Mouse (Mus musculus): Measurements from ENCODE around the gene Pqbp1. TPM values are rescaled to one million over a fixed set of nuclear protein-coding genes. Genes with fewer than 3 reads are reported as not detected.
A peak's percentile ranks its signal among the peaks of the same experiment; 100 is the strongest.
"Not testable (repeated sequence)": the region's sequence is repeated elsewhere in the genome, so short reads cannot be mapped to it uniquely, and the experiment has no call there.

Gene Pqbp1
- polyA plus RNA-seq, 1 experiment from 2014 or later, result 214 TPM

GRCm38 (mm10) chrX:7919601-7920383, 20.7 kb upstream of the Pqbp1 start, which contains the start of gene Pcsk1n:
Gene Pcsk1n (plus strand): TSS chrX:7919822.
- Histone ChIP-seq H3K4me1 (replicated peaks) (peaks cover 23% of the 10 kb centered on the region), H3K27me3 (peaks cover 10% of the 10 kb centered on the region), H3K9me3 (no peaks in the 10 kb centered on the region), H3K36me3 (peaks cover 13% of the 10 kb centered on the region), H3K27ac (peak within 1 kb of the TSS; percentile 84), H3K4me3 (peak within 1 kb of the TSS; percentile 51), H3K9ac (peak within 1 kb of the TSS; percentile 79), H3K4me2 (peak within 1 kb of the TSS; percentile 68)
- WGBS, result 20% methylated on average over 32 of the region's 40 CpGs
- peak; percentile 93 for ATAC-seq (ENCODE audit: low FRiP score)

GRCm38 (mm10) chrX:7917960-7918359, 18.9 kb upstream of the Pqbp1 start:
- not testable (repeated sequence) for H3K9ac ChIP-seq; H3K4me3 ChIP-seq; H3K27ac ChIP-seq; H3K4me2 ChIP-seq; H3K36me3 ChIP-seq; H3K9me3 ChIP-seq; ATAC-seq (ENCODE audit: low FRiP score); H3K27me3 ChIP-seq
- 74% methylated on average over 6 of the region's 6 CpGs for WGBS
- H3K4me1 ChIP-seq (replicated peaks), result peaks cover 18% of the 10 kb centered on the region

- not testable (repeated sequence) for H3K36me3 ChIP-seq
- 27% methylated on average over 3 of the region's 3 CpGs for WGBS
Observed at GRCm38 (mm10) chrX:7915669-7916068, 16.6 kb upstream of the Pqbp1 start.

GRCm38 (mm10) chrX:7910473-7910872, 11.4 kb upstream of the Pqbp1 start:
- Histone ChIP-seq H3K9me3 (no peaks in the 10 kb centered on the region), H3K9ac (no peak overlapping the region), H3K4me3 (no peak overlapping the region), H3K36me3 (peaks cover 15% of the 10 kb centered on the region), H3K4me2 (no peak overlapping the region), H3K27ac (no peak overlapping the region), H3K27me3 (no peaks in the 10 kb centered on the region), H3K4me1 (replicated peaks) (no peaks in the 10 kb centered on the region; the same call in 1 of the 2 replicates)
- WGBS, result 54% methylated on average over 6 of the region's 6 CpGs
- ATAC-seq (ENCODE audit: low FRiP score), result no peak

More at GRCm38 (mm10) chrX:7915669-7916068, 16.6 kb upstream of the Pqbp1 start:
- not testable (repeated sequence) for H3K27me3 ChIP-seq; H3K9me3 ChIP-seq; H3K27ac ChIP-seq; ATAC-seq (ENCODE audit: low FRiP score); H3K4me3 ChIP-seq; H3K9ac ChIP-seq; H3K4me2 ChIP-seq; H3K4me1 ChIP-seq (replicated peaks)

DNA sequence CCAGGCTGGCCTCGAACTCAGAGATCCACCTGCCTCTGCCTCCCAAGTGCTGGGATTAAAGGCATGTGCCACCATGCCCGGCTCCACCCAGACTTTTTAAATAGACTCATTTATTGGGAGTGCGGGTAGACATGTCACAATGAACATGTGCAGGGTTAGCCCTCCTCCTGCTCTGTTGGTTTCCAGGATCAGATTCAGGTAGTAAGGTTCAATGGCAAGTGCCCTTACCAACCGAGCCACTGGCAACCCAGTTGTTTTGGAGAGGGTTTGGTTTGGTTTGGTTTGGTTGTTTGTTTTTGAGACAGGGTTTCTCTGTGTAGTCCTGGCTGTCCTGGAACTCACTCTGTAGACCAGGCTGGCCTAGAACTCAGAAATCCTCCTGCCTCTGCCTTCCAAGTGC, 10.2 kb upstream of the Pqbp1 start, which contains the start of gene Gm10490:
TSS of gene Gm10490 (plus strand) at position 301 of the 400 bp plus-strand sequence.
- not testable (repeated sequence) for H3K4me3 ChIP-seq; ATAC-seq (ENCODE audit: low FRiP score); H3K4me1 ChIP-seq (replicated peaks); H3K27me3 ChIP-seq; H3K9me3 ChIP-seq; H3K4me2 ChIP-seq; H3K27ac ChIP-seq; H3K9ac ChIP-seq
- 87% methylated on average over 4 of the region's 4 CpGs for WGBS
- peaks cover 15% of the 10 kb centered on the region for H3K36me3 ChIP-seq

- H3K9ac ChIP-seq, result no peak within 1 kb of the TSS
- no peak within 1 kb of the TSS for H3K4me3 ChIP-seq
- 88% methylated on average over 5 of the region's 5 CpGs for WGBS
- ATAC-seq (ENCODE audit: low FRiP score), result no peak
- H3K36me3 ChIP-seq, result peaks cover 15% of the 10 kb centered on the region
- H3K4me2 ChIP-seq, result no peak within 1 kb of the TSS
- H3K4me1 ChIP-seq (replicated peaks), result no peaks in the 10 kb centered on the region; the same call in 1 of the 2 replicates
- no peaks in the 10 kb centered on the region for H3K27me3 ChIP-seq
- no peaks in the 10 kb centered on the region for H3K9me3 ChIP-seq
- H3K27ac ChIP-seq, result no peak within 1 kb of the TSS
Observed at GRCm38 (mm10) chrX:7907735-7908134, 8.7 kb upstream of the Pqbp1 start, which contains the start of gene Gm10491. Gene Gm10491 (minus strand): TSS chrX:7907835.

- 89% methylated on average over 5 of the region's 5 CpGs for WGBS
- no peaks in the 10 kb centered on the region; the same call in 1 of the 2 replicates for H3K4me1 ChIP-seq (replicated peaks)
- no peak for ATAC-seq (ENCODE audit: low FRiP score)
- no peak overlapping the region for H3K4me3 ChIP-seq
- no peak overlapping the region for H3K4me2 ChIP-seq
- no peak overlapping the region for H3K9ac ChIP-seq
- no peaks in the 10 kb centered on the region for H3K27me3 ChIP-seq
- H3K9me3 ChIP-seq, result no peaks in the 10 kb centered on the region; the same call in 1 of the 2 replicates
- no peak overlapping the region for H3K27ac ChIP-seq
- H3K36me3 ChIP-seq, result peaks cover 15% of the 10 kb centered on the region
Observed at GRCm38 (mm10) chrX:7904441-7904840, 5.4 kb upstream of the Pqbp1 start.

- Histone ChIP-seq H3K4me2 (peak overlapping the region; percentile 59), H3K4me1 (replicated peaks) (peaks cover 10% of the 10 kb centered on the region), H3K9ac (peak overlapping the region; percentile 69), H3K27me3 (no peaks in the 10 kb centered on the region), H3K27ac (peak overlapping the region; percentile 90), H3K36me3 (peaks cover 21% of the 10 kb centered on the region), H3K4me3 (peak overlapping the region; percentile 51), H3K9me3 (no peaks in the 10 kb centered on the region; the same call in 1 of the 2 replicates)
- 29% methylated on average over 13 of the region's 13 CpGs for WGBS
- no peak for ATAC-seq (ENCODE audit: low FRiP score)
Observed at GRCm38 (mm10) chrX:7898211-7898610, 858 bp downstream of the Pqbp1 start.

- Histone ChIP-seq H3K36me3 (no peaks in the 10 kb centered on the region), H3K4me3 (peak within 1 kb of the TSS; percentile 55), H3K27ac (peak within 1 kb of the TSS; percentile 89), H3K4me1 (replicated peaks) (peaks cover 13% of the 10 kb centered on the region), H3K9me3 (no peaks in the 10 kb centered on the region), H3K27me3 (no peaks in the 10 kb centered on the region), H3K4me2 (peak within 1 kb of the TSS; percentile 65), H3K9ac (peak within 1 kb of the TSS; percentile 70)
- WGBS, result 18% methylated on average over 49 of the region's 49 CpGs
- peak; percentile 90 for ATAC-seq (ENCODE audit: low FRiP score)
Observed at GRCm38 (mm10) chrX:7883841-7884567, 15.1 kb downstream of the Pqbp1 start, which contains the start of gene Slc35a2. Gene Slc35a2 (plus strand): TSS chrX:7884028.

GRCm38 (mm10) chrX:7879819-7880218, 19.2 kb downstream of the Pqbp1 start:
- H3K27me3 ChIP-seq, result no peaks in the 10 kb centered on the region
- H3K4me2 ChIP-seq, result peak overlapping the region; percentile 71
- H3K4me3 ChIP-seq, result peak overlapping the region; percentile 50
- ATAC-seq (ENCODE audit: low FRiP score), result peak; percentile 47
- WGBS, result 31% methylated on average over 10 of the region's 11 CpGs
- 0 out of 2 replicates have a peak overlapping the region, but pooled peaks have one; percentile 23 for H3K27ac ChIP-seq
- no peaks in the 10 kb centered on the region for H3K9me3 ChIP-seq
- H3K36me3 ChIP-seq, result peaks cover 5% of the 10 kb centered on the region; the same call in 1 of the 2 replicates
- peak overlapping the region; percentile 46; the same call in 1 of the 2 replicates for H3K9ac ChIP-seq
- peaks cover 21% of the 10 kb centered on the region for H3K4me1 ChIP-seq (replicated peaks)

DNA sequence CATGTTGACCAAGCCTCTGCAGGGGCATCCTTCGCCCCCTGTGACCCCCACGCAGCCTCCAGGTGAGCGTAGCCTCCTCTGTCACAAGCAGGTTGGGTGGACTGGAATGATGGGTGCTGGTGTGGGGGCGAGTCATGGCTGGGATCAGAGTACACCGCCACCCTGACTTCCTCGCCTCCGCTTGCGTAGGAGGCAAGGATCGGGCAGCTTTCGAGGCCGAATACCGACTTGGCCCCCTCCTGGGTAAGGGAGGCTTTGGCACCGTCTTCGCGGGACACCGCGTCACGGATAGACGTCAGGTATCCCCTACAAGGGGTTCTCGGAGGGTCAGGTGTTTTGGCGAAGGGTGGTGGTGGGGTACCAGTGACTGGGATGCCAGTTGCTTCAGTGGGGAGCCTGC, 20.6 kb downstream of the Pqbp1 start:
- peak overlapping the region; percentile 50 for H3K4me3 ChIP-seq
- H3K9me3 ChIP-seq, result no peaks in the 10 kb centered on the region
- H3K27me3 ChIP-seq, result no peaks in the 10 kb centered on the region
- H3K36me3 ChIP-seq, result peaks cover 15% of the 10 kb centered on the region
- H3K4me1 ChIP-seq (replicated peaks), result peaks cover 19% of the 10 kb centered on the region
- 15% methylated on average over 21 of the region's 21 CpGs for WGBS
- peak overlapping the region; percentile 76; the same call in 1 of the 2 replicates for H3K27ac ChIP-seq
- peak overlapping the region; percentile 72 for H3K9ac ChIP-seq
- peak overlapping the region; percentile 71 for H3K4me2 ChIP-seq
- ATAC-seq (ENCODE audit: low FRiP score), result peak; percentile 37

DNA sequence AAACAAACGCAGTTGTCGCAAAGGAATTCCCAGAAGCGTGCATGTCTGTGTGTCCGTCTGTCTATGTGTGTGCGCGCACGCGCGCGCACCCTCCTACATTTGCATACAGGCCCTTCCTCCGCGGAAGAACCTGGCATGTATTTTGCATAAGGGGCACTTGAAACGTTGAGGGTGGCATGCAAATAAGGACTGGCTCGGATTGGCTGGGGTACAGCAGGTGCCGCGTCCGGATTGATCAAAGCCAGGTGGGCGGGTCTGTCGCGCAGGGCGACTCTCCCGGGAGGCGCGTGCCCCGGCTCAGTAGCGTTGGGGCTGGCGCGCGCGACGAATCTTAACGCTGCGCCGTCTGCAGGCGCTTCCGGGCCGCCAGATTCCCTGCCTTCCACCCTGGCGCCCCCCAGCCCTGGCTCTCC, 21.1 kb downstream of the Pqbp1 start, which contains the start of gene Pim2:
TSS of gene Pim2 (plus strand) at position 256 of the 413 bp plus-strand sequence.
- WGBS, result 27% methylated on average over 37 of the region's 38 CpGs
- peak; percentile 92 for ATAC-seq (ENCODE audit: low FRiP score)
- H3K4me1 ChIP-seq (replicated peaks), result peaks cover 19% of the 10 kb centered on the region
- no peaks in the 10 kb centered on the region for H3K9me3 ChIP-seq
- peak within 1 kb of the TSS; percentile 72 for H3K9ac ChIP-seq
- peak within 1 kb of the TSS; percentile 76 for H3K27ac ChIP-seq
- peak within 1 kb of the TSS; percentile 71 for H3K4me2 ChIP-seq
- H3K4me3 ChIP-seq, result peak within 1 kb of the TSS; percentile 50
- no peaks in the 10 kb centered on the region for H3K27me3 ChIP-seq
- peaks cover 19% of the 10 kb centered on the region for H3K36me3 ChIP-seq

Data from hindbrain, embryonic 13.5 days (tissue).